In genomic region chr2:173376926-173377325, GRCm38 (mm10) we compare ENCODE assay signal across 16 mouse cellular contexts.
"Had no signal": no experiment of that assay in that cellular context is flagged by ENCODE, and none has a peak within 500 bp of the region (broad histone marks: within the 10 kb centered on the region; RNA-seq: fewer than 3 reads in every experiment).

No protein-coding gene starts in this region.

- H3K4me3 ChIP-seq: left cerebral cortex, adult 2 months; limb, embryonic 12.5 days; liver, embryonic 13.5 days; lung, embryonic 15.5 days; midbrain, embryonic 13.5 days; myocyte; neural tube, embryonic 12.5 days had no signal

- H3K27ac ChIP-seq: left cerebral cortex, adult 2 months; liver, embryonic 13.5 days; macrophage; midbrain, embryonic 13.5 days; neural tube, embryonic 12.5 days; stomach, postnatal 0 days had no signal

- H3K9me3 ChIP-seq: midbrain, embryonic 13.5 days; neural tube, embryonic 12.5 days had no signal

- H3K4me2 ChIP-seq: limb, embryonic 12.5 days; liver, embryonic 13.5 days; lung, embryonic 15.5 days; midbrain, embryonic 13.5 days; neural tube, embryonic 12.5 days had no signal

- DNase-seq: kidney, postnatal 10 days; kidney, postnatal 4 days; liver; liver, postnatal 0 days; lung, postnatal 14 days; thymus, postnatal 4 days had no signal

- H3K36me3 ChIP-seq: limb, embryonic 12.5 days; liver, embryonic 13.5 days; lung, embryonic 15.5 days; midbrain, embryonic 13.5 days; neural tube, embryonic 12.5 days had no signal

- H3K27me3 ChIP-seq: liver, embryonic 13.5 days; lung, embryonic 15.5 days; megakaryocyte, embryonic 14.5 days; midbrain, embryonic 13.5 days; neural tube, embryonic 12.5 days had no signal

- H3K9ac ChIP-seq: limb, embryonic 12.5 days; liver, embryonic 13.5 days; liver, postnatal 0 days; lung, embryonic 15.5 days; midbrain, embryonic 13.5 days; neural tube, embryonic 12.5 days had no signal

- ATAC-seq: midbrain, embryonic 13.5 days had no signal

- H3K4me1 ChIP-seq: midbrain, embryonic 13.5 days had no signal
